Mouse (Mus musculus): ENCODE measurements around the gene Kcnd3.

Kcnd3 gene

DNA sequence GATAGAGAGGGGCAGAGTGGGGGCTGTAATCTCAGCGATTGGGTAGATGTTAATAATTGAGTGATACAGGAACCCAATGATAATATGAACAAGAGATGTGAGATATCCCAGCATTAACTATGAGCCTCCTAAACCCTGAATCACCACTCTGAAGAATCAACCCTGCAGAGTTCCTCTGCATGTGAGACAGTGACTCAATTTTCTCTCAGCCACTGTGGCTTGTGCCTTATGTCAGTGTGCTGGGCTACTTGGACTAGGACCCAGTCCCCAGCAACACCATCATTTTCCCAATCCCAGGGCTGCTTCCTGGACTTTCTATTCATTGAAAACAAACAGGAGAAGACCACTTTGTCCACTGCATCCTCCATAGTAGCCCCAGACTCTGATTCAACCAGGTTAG is 139.6 kb downstream of the Kcnd3 start:
- DNase-seq = no peak

DNA sequence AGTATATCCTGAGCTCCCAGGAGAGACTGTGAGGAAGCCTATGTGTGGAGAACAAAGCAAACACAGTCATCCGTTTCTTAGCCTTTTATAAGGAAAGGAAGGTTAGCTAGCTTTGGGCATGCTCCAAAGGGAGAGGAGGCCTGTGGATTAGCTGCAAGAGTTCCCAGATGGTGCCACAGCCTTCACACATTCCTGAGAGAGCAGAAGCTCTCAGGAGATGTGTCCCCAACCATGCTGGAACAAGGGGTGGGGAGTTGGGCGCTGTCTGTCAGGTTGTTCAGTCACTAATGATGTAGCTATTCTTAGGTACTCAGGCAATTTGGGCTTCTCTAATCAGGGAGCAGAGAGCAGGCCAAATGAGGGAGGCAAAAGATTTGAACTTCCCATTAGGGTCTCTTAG is 140.1 kb downstream of the Kcnd3 start:
- DNase-seq = no peak

DNA sequence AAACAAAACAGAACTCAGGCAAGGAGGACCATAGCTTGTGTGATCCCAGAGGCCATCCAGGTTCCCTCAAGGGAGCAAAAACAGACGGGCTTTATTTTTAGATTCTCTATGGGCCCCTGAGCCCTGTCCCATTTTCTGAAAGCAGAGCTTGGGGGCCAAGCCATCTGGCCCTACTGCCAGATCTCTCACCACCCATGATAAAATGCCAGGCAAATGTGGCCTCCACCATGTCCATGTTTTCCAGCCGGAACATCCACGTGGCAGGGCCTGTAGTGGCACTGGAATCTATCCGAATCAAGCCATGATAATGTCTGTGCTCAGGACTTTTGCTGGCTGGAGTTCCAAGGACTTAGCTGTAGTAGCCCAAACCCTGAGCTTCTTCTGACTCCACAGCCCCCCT is 148.4 kb downstream of the Kcnd3 start:
- no peak for DNase-seq

DNA sequence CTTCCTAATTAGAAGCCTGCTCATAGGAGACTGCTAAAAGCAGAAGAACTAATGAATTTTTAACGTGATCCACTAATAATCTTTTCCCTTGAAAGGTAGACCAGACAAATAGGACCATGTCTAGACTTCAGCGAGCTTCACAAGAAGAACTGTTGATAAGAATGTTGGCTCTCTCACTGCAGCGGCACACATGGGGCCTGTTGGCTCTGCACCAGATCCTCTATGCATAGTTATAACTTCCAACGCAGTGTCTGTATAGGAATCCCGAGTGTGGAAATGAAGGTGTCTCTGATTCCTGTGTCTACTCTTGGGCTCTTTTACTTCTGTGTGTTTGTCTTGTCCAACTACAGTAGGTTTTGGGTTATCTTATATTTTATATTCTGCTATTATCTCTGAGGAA is 150.8 kb downstream of the Kcnd3 start:
- no peak for DNase-seq

DNA sequence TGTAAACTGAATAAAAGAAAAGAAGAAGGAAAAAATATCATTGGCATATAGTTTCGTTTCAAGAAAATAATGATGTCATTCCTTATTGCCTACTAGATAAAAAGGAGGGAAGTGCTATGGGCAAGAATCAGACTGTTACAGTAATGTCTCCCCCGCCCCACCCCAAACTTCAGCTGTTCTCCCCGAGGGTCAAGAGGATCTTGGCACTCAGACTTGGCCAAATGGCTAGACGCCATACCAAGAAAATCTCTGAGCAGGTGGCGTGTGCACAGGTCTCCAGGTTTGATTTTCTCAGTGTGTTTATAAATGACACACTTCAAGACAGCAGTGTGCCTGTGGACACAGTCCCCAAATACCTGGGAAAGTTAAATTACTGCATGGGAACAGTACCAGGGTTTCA is 153.6 kb downstream of the Kcnd3 start:
- DNase-seq = no peak

DNA sequence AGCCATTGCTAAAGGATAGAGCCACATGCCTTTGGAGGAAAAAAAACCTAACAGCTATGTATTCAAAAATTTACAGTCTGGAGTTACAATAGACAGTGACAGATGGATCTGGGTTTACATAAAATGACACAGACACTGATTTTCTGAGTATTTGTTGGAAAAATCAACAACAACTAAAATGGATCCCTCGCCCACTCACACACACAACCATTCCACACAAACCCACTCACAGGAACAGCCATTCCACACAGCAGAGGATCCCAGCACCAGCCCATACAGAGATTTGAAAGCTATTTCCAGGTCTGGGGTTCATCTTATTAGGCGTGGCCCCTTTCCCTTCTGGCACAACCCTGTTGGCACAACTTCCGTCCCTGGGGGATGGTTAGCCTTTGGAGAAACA is 156.7 kb downstream of the Kcnd3 start:
- DNase-seq = no peak

DNA sequence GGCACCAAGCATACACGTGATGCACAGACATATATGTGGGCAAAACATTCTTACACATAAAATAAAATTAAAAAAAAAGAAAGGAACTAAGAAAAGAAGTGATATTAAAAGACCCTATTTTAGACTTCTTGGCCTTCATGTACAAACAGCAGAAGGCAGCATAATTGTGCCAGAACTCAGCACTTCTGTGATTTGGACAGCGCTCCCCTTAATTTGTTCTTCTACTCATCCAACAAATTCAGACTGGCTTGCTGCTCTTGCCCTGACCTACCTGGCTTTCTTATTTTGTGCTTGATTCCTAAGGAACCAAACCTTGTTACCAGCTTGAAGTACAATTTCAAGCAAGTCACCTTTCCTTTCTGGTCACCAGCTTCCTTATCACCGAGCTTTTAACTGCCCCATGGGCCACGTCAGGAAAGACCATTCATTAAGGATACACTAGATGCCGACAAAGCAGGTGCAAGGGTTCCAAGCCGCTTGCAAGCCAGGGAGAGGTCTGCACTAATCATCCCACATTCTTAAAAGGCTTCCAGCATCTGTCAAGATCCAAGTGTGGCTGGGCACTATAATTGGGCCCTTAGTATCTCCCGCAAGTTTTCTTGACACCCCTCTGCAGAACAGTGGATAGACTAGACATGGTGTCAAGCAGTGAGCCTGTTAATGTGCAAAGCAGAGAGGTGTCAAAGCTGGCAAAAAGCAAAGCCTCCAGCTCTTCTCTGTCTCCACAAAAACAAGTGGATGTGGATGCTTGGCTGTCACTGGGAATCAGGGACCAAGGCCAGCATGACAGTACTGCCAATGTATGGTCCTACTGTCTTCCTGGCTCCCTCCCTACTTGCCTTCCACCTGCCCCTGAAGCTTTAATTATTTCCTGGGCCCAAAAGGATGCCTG is 159.6 kb downstream of the Kcnd3 start:
- peak in 1 of 2 experiments; percentile 22 for DNase-seq

DNA sequence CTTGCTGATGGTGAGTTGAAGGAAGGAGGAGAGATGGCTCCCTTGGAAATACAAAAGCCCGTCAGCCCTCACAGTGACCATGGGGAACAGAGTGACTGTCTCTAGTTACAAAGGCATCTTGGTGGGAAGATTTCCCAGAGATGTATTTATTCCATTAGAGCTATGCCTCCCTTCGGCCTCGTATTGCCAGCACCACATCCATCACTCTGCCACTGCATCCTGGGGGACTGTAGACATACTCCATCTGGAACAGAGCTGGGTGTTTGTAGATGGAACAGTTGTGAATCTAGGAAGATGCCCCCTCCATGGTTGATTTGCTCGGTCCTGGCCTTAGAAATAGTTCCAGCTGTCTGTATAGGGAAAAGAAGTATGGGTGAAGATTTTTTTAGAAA is 160.3 kb downstream of the Kcnd3 start:
- no peak for DNase-seq

DNA sequence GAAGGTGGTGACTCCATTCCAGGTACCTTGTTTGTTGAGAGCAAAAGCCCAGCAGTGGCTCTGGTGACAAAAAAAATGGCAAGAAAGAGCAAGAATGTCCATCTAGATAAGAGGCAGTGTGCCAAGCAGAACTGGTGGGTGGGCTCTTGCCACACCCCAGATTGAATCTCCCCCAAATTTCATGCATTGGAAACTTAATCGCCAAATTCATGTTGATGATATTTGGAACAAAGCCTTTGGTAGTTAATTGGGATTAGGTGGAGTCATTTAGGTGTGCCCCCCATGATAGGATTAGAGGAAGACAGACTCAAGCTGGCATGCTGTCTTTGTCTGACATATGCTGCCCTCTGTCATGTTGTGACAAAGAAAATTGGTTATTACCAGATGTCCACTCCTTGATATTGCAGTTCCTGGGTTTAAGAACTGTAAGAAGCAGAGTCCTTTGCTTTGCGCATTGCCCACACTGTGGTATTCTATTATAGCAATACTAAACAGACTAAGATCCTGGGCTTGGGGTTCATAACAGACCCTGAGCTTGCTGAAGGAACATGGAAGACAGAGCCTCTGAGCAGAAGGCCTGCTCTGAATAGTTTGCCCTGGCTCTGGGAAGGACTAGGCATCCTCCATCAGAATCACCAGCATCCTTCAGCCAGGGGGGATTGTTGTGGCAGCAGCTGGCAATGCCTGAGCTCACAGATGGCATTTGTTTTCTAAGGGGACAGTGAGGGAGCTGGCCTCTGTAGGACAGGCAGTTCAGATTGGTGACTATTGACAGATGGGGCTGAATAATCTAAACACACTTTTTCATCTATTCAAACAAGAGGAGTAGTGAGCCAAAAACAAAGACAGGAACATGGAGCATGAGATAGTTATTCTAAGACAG is 165.0 kb downstream of the Kcnd3 start:
- DNase-seq = no peak

DNA sequence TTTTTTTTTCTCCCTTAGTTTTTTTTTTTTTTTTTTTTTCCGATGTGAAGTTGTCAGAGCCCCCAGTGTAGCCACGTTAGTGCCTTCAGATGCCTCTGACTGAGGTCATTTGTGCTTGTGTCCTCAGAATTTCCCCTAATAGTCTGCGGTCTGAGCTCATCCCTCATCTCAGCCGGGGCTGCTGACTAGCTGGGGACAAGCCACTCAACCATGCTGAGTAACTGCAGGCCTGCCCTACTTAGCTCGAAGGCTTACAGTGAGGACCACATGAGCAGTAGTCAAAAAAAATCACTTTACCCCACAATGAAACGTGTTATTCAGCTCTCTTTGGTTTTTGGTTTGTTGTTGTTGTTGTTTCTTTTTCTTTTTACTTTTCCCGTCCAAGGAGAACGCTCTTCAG is 169.0 kb downstream of the Kcnd3 start:
- DNase-seq = no peak

DNA sequence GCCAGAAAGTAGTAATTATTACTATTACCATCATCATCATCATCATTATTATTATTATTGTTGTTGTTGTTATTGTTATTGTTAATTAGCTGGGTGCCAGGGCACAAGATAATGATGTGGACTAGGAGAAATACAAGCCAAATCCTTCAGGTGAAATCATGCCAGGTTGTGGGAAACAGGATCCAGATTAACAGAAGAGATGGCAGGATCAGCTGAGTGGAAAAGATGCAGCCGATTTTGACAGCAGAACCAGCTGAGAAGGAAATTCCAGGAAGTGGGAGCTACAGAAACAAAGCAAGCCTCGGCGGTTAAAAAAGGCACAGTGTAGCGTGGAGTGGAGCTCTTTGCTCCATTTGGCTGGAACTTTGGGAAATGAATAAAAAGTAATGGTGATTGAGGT is 171.0 kb downstream of the Kcnd3 start:
- DNase-seq = peak in 1 of 2 experiments; percentile 11

DNA sequence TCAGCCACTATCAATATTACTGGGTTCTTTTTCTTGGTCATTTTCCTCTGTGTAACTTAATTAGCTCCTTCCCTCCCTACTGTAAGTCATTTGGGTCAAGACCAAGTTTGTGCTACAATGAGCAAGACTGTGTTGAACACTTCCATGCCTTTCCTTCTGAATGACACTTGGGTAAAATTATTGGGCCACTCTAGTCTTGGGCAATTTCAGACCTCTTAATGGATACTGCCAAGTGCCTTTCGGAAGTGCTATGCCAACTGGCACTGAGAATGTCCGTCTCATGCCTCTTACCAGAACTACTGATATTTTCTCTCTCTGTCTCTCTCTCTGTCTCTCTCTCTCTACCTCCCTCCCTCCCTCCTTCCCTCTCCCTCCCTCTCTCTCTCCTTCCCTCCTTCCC is 173.8 kb downstream of the Kcnd3 start:
- no peak for DNase-seq

DNA sequence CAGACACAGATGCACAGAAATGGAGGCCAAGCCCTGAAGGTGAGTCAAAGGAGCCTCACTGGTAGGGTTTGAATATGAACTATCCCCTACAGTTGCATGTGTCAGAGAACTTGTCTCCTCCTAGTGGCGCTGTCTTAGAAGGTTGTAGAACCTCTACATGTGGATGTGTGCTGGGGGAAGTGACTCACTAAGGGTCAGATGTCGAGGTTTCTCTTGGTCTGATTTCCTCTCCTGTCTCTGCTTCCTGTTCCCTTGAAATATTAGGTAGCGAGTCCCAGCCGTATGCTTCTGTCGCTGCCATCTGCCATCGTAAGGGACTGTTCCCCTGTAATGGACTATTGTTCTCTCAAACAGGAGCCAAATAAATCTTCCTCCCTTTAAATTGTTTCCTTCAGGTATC is 175.1 kb downstream of the Kcnd3 start:
- peak in 1 of 2 experiments; percentile 16 for DNase-seq

DNA sequence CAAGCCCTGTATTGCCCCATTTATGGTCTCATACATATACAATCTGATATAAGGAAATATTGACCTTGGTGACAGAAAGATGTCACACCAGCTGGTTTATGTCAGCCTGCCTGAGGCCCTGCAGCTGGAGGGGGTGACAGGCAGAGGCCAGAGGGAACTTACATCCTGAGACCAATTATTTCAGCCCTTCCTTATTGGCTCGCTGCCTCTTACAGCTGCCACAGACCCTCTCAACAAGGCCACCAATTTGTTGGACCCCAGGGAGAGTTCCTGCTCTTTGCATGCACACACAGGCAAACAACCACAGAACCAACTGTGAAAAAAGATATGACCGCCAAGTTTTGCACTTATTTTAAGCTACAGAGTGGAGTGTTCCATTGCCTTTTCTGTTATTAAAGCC is 180.2 kb downstream of the Kcnd3 start:
- DNase-seq = peak; percentile 41 to 51

DNA sequence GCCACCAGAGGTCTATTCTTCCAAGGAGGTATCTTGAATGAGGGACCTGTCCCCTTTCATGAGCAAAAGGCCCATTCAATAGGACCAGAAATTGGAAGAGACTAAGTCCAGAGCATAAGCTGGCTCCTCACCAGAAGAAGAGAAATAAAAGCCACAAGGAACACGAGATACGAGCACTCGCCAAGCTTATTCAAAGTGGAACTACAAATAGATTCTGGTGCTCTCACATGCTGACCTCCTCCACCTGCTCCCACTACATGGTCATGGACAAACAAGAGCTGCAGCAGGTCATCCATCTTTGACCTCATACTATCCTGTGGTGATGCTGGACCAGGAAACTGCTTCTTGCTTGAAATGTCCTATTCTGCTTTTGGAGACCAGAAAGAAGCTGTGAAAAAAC is 180.9 kb downstream of the Kcnd3 start:
- no peak for DNase-seq

DNA sequence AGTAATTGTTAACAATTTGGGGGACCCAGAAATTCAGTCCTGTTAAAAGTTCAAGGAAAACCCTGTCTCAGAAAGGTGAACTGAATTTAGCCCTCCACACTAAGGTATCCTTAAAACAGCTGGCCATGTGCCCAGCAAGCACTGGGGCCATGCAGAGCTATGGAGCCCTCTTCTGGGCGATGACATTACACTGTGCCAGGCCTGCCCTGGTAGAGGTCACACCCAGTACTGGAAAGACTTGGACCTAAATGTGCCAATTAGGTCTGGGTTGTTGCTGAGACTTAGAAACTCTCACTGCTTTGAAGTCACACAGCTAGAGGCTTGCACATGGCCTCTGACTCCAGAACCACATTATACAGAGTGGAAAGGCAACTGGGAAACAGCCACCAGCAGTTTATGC is 190.1 kb downstream of the Kcnd3 start:
- peak; percentile 44 to 53 for DNase-seq

DNA sequence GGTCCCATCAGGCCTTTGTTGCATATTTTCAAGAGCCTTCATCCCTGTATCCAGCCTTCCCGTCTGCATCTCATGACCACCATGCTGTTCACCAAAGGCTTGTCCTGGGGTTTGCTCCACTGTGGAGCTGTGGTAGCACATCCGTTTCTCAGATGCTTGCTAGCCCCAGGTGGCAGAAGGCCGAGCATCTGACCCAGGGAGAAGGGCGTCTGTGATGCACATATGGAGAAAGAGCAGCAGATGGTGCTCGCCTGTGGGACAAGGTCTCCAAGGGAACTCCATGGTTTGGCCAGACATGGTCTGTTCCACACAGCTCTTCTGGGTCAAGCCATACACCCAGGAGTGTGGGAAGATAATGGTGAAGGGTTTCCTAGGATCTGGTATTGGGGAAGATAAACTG is 191.4 kb downstream of the Kcnd3 start:
- DNase-seq = no peak

DNA sequence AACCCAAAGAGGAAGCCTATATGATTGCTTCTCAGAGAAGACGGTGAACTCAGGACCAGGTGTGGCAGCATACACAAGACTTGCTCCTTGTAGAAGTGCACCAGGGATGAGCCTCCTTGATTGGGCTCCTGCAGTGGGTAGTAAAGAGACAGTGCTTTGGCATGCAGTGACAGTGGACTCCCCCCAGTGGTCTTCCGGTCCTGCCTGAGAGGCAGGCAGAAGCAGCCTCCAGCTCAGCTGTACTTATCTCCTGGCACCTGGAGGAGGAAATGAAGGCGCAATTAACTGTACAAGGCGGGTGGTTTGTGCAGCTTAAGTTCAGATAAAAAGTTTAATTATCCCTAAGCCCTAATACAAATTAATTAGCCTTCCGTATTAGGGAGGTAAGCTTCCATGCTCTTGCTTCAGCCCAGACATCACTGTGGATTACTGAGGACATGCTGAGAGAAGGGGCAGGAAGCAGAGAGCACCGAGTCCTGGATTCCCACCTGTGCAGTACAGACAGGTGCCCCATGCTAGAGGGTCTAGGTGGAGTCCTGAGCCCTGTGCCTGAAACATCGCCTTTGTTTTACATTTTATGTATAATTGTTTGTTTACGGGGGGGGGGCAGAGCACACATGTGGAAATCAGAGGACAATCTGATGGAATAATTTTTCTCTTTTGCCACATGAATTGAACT is 196.9 kb downstream of the Kcnd3 start:
- DNase-seq = no peak

DNA sequence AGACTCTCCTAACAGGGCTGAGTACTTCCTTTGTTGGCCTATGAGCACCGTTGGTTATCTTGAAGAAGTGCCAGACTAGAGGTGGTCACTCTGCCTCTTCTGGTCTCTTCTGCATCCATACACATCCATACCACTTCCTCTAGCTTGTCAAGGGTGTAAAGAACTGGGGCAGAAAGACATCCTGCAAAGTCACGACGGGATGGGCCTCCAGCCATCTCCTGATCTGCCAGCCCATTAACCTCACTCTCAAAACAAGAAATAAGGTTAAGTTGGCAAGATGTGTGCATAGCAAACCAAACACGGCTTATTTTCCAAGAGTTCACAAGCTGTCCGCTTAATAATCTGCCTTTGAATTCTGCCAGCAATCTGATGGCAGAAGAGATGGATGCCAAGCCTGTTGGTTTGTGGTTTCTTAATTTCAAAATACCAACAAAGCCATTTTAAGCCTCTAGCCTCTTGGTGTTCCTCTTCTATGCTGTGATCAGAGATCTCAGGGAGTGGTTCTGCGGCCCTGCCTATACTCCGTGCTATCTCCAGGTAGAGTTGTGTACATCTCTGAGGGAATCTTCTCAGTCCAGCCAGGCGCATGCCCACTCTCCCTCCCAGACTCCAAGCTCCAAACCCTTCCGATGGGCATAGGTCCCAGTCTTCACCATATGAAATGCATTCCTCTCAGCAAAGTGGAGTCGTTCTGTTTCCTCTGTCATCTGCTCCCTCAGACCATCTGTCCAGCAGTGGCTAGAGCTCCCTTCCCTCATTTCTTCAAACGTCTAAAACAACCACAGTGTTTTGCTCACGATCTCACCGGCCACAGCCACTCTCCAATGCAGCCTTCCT is 201.6 kb downstream of the Kcnd3 start:
- no peak for DNase-seq

DNA sequence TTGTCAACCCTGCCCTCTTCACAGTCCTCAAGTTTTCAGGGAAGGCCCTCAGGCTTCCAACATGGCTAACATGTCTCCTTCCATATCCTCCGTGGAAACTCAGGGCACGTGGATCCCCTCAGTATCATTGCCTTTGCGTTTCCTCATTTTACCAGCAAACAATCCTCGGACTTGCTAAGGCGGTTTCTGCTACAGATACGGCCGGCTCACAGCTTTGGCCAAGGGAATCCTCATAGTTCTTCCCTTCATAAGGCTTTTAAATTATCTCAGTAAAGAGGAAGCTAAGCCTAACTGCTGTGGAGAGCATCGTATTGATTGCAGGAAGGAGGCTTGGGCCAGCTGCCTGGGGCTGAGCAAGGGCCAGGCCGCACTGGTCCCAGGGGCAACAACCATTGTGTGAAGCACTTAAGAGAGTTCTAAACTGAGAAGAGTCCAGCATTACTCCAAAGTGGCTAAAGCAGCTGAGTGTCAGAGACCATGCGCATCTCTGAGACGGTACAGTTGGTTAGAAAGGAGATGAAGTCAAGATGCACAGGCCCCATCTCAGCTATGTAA is 203.0 kb downstream of the Kcnd3 start:
- DNase-seq = no peak

DNA sequence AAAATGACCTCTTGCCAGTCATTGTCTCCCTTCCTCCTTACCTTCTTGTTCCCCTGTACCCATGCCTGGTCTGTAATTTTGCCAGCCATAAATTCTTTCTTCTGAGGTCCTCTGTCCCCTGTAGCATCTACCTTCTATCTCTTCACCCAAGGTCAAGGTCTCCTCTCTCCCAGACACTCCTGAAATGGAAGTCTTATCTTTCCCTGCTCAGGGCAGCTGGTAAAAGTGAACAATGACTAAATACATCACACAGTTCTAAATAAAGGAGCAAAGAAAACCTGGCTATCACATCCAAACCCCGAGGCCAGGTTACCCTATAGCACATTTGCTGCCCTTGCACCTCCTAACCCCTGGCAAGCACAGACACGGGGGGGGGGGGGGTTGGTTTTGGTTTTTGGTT is 208.4 kb downstream of the Kcnd3 start:
- no peak for DNase-seq

DNA sequence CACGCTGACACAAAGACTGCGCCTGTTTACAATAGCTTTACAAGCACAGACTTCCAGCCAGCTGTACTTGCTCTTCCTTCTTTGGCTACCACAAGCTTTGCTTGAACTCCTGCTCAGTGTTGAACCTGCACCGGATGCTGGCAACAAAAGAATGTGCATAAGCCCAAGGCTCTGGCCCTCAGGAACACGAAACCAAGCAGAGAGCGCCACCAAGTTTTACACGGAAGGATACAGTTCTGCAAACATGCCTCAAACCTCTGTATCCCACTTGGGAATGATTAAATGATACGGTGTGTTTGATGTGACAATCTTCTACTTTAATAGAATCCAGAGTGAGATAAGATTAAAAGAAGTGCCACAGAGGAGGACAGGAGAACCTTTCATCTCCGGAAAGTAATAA is 210.9 kb downstream of the Kcnd3 start:
- peak; percentile 14 to 29 for DNase-seq
